Mouse (Mus musculus): ENCODE data around the gene Ski.

Gene Ski

GRCm38 (mm10) chr4:155129996-155130395 lies 92.4 kb downstream of the Ski start:
- DNase-seq (ENCODE audit: low read depth, low spot score) = peak; percentile 95

- DNase-seq (ENCODE audit: low read depth, low spot score) = no peak
Observed at GRCm38 (mm10) chr4:155129132-155129917, 93.1 kb downstream of the Ski start.

DNA sequence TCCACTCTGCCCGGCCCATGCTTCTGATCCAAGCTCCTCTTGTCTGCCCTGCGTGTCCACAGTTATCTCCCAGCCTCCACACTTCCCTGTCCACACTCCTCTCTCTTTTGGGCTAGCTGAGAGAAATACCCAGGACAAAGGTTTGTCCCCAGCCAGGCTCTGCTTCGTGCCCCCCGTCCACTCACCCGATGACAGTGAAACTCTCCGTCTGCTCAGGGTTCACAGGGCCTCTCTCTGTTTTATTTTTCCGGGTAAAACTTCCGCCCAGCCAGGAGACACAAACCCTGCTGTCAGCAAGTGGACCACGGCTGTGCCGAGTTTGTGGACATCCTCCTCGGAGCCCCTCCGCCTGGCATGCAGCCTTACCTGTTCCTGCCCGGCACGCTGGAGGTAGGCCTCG lies 94.0 kb downstream of the Ski start:
- no peak for DNase-seq (ENCODE audit: low read depth, low spot score)

DNA sequence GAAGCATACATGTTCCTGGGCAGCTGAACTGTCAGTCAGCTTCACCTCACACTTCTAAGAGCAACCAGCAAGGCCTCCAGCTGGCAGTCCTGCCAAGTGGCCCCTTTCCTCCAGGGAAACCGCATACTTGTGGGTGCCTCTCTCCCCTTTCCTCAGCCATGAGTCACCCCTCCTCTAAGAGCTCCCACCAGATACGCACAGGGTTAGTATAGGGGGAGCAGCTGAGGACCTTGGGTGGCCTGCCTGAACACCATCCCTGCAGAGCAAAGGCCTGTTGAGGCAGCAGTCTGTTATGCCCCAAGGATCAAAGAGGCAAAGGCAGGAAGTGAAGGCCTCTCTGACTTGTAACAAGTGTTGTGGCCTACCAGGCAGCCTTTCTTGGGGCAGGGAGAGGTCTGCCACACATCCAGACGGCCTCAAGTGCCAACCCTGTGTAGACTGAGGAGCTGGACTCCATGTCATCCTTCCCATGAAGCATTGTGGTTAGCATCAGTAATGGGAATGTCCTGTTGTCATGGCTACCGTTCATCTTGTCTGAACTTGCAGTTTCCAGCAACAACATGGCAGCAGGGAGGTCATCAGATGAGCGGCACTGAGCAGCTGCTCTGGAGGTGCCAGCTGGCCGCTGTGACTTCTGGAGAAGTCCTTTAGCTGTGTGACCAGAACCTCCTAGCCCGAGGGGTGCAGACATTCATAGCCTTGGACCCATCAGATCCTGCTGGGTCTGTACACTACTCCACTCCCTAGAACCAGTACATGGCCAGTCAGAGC lies 95.6 kb downstream of the Ski start:
- no peak for DNase-seq (ENCODE audit: low read depth, low spot score)

GRCm38 (mm10) chr4:155126194-155126593 lies 96.2 kb downstream of the Ski start:
- DNase-seq (ENCODE audit: low read depth, low spot score) = no peak

DNA sequence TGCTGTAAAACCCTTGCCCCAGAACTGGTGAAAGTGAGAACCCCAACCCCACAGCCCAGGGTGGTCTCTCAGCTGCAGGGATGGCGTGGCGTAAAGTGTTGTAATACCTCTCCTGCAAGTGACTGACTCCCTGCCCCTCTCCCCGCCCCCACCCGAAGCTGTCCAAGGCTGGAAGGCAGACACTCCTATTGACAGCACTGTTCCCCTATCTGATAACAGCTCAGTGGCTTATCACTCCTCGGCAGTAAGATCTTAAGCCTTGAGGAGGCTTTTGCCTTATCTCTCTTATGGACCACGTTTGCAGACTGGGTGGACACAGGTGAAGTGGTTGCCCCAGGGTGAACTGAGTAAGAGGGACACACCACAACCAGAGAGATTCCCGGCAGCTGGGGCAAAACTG lies 97.1 kb downstream of the Ski start:
- DNase-seq (ENCODE audit: low read depth, low spot score) = no peak

DNA sequence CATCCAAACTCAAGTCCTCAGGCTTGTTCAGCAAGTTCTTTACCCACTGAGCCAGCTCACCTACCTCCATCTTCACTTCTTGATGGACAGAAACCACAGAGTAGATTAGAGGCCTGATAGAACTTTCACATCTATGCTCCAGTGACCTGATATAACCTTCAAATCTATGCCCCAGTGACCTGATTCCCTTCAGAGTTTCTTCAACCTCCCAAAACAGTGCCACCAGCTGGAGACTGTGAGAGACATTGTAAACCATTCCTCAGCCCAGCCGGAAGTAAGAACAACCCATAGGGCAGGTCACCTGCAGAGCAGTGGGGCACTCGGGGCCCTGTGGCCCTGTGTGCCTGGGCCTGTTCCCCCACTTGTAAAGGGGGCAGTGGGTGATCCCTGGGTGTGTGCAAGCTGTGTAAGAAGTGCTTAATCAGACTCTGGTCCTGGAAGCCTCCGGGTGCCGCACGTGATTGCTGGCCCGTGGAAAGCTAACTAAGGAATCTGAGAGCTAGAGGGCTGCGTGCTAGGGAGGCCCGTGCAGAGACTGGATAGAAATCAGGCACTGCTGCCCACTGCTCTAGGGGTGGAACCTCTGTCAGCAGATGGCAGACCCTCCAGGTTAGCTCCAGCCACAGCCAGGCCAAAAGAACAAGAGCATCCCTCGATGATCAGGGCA lies 98.4 kb downstream of the Ski start:
- DNase-seq (ENCODE audit: low read depth, low spot score) = no peak

- peak; percentile 80 for DNase-seq (ENCODE audit: low read depth, low spot score)
Observed at GRCm38 (mm10) chr4:155122444-155123040, 99.8 kb downstream of the Ski start.

DNA sequence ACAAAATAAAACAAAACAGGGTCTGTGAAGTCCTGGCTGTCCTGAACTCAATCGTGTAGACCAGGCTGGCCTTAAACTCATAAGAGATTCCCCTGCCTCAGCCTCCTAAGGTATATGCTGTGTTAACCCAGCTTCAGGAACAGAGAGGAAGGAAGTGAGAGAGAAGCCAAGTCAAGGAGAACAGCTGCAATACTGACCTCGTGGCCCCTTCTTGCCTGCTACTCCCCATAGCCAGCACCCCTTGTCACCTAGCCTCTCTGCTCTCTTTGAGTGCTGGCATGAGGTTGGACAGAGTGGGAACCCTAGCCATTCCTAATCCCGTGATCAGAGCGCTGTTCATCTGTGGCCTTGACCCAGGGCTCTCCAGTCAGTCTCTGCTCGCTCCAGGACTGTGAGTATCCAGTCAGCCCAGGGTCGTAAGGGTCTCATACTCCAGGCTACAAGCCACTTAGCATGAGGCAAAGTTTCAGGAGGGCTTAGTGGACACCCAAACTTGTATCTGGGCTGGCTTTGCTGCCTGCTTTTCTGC lies 100.4 kb downstream of the Ski start:
- DNase-seq (ENCODE audit: low read depth, low spot score) = no peak

- DNase-seq (ENCODE audit: low read depth, low spot score) = no peak
Observed at GRCm38 (mm10) chr4:155121222-155121621, 101.2 kb downstream of the Ski start.

GRCm38 (mm10) chr4:155120583-155120982 lies 101.8 kb downstream of the Ski start:
- DNase-seq (ENCODE audit: low read depth, low spot score) = no peak

DNA sequence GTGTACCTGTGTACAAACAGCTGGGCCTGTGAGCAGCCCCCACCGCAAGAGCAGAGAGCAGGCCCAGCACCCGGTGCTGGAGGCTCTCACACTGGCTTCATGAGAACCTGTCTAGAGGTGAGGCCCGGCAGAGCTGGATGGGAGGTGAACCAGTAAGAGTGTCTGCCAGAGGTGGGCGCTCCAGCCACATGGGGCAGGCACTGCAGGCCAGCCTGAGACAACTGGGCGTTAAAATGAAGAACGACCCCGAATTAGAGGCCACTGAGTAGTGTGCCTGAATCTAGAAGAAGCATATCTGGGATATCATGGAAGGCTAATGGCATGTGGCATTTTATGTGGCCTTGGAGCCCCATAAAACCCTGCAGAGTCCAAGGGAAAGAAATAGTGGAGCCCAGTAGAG lies 102.4 kb downstream of the Ski start:
- no peak for DNase-seq (ENCODE audit: low read depth, low spot score)

- no peak for DNase-seq (ENCODE audit: low read depth, low spot score)
Observed at GRCm38 (mm10) chr4:155118278-155118677, 104.1 kb downstream of the Ski start.

- no peak for DNase-seq (ENCODE audit: low read depth, low spot score)
Observed at GRCm38 (mm10) chr4:155117396-155117978, 104.9 kb downstream of the Ski start.

GRCm38 (mm10) chr4:155116607-155117006 lies 105.8 kb downstream of the Ski start:
- no peak for DNase-seq (ENCODE audit: low read depth, low spot score)

DNA sequence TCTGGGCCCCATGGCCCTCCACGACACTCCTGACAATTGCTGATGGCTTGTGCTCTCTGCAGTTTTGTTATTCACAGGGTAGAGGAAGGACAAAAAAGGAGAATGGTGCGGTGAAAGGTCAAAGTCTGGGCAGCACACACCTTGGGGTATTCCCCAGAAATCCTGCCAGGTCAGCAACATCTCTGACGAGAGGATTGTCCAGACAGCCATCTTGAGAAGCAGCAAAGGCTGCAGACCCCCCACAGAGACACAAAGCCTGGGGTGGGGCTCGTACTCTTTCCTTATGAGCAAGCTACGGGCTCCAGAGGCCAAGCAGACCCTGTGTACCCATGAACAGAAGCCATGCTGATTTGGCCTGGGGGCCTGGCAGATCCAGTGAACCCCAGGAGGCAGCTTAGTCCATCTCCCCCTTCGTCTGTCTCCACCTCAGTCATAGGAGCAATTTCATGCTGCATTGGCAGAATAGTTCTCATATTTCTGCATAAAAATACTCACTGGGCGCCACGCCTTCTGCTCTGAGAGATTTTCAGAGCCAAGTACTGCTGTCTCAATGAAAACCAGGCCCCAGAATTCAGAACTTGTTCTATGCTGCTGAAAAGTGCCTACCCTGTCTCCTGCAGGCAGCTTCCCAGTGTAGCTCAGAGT lies 108.5 kb downstream of the Ski start:
- no peak for DNase-seq (ENCODE audit: low read depth, low spot score)

- DNase-seq (ENCODE audit: low read depth, low spot score) = no peak
Observed at GRCm38 (mm10) chr4:155109471-155109870, 112.9 kb downstream of the Ski start.

DNA sequence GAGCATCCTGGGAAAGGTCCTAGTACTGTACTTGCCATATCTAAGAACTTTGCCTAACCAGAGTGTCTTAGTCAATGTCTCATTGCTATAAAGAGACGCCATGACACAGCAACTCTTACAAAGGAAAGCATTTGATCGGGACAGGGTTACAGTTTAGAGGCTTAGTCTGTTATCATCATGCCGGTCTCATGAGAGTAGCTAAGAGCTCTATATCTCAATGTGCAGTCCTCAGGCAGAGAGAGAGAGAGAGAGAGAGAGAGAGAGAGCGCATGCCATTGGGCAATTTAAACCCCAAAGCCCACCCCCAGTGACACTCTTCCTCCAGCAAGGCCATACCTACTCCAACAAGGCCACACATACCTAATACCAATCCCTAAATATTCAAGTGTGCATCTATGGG lies 114.5 kb downstream of the Ski start:
- DNase-seq (ENCODE audit: low read depth, low spot score) = no peak
